Mouse (Mus musculus) stomach, embryonic 16.5 days (tissue): ENCODE data around the gene Fam169a. TPM values are rescaled to one million over a fixed set of nuclear protein-coding genes. Genes with fewer than 3 reads are reported as not detected.
"Not testable (repeated sequence)": the region's sequence is repeated elsewhere in the genome, so short reads cannot be mapped to it uniquely, and the experiment has no call there.

Experiments used
- ATAC-seq: fragments of 200-750 bp; cut with Nextera tagmentation; 2 replicates; pipeline ENCODE4 v1.8.0; 2017; ENCODE audit warnings: moderate number of reproducible peaks, moderate TSS enrichment; ENCODE audit not compliant: insufficient read depth, low FRiP score
- H3K27ac ChIP-seq: fragments of 300-500 bp; sonication (generic); 2 replicates; pipeline ENCODE4 v1.5.1; 2014; ENCODE audit warnings: low read length
- H3K27me3 ChIP-seq: fragments of 300-500 bp; sonication (generic); 2 replicates; pipeline ENCODE4 v1.6.1; 2014; ENCODE audit warnings: low read length, control low read depth, mixed read lengths; ENCODE audit not compliant: control insufficient read depth, insufficient read depth
- H3K36me3 ChIP-seq: fragments of 300-500 bp; sonication (generic); 2 replicates; pipeline ENCODE4 v1.6.1; 2014; ENCODE audit warnings: low read length; ENCODE audit not compliant: control insufficient read depth, insufficient read depth
- H3K4me1 ChIP-seq: fragments of 300-500 bp; sonication (generic); 2 replicates; pipeline ENCODE4 v1.6.1; 2014; ENCODE audit warnings: low read length, control low read depth, mixed read lengths; ENCODE audit not compliant: control insufficient read depth, insufficient read depth
- H3K4me2 ChIP-seq: fragments of 300-500 bp; sonication (generic); 2 replicates; pipeline ENCODE4 v1.6.1; 2014; ENCODE audit warnings: low read depth, low read length, mixed read lengths
- H3K4me3 ChIP-seq: fragments of 300-500 bp; sonication (generic); replicated peaks from 2 replicates; pipeline ENCODE4 v1.5.1; 2014; ENCODE audit warnings: mild to moderate bottlenecking, low read length
- H3K9ac ChIP-seq: fragments of 300-500 bp; sonication (generic); 2 replicates; pipeline ENCODE4 v1.6.1; 2014; ENCODE audit warnings: low read length
- H3K9me3 ChIP-seq: fragments of 300-500 bp; sonication (generic); replicated peaks from 2 replicates; pipeline ENCODE4 v1.6.1; 2016; ENCODE audit warnings: low read length, control low read depth; ENCODE audit not compliant: control insufficient read depth
- WGBS: fragments of 180-500 bp; shearing (Covaris S2); extraction: QIAGEN DNeasy Blood & Tissue Kit; methylation state at CpG from one replicate; pipeline ENCODE4 v1.1.7; 2014; 5-methylcytosine and 5-hydroxymethylcytosine counted together
- polyA plus RNA-seq: library from polyadenylated mRNA; unstranded; fragments of >200 nt; fragmentation: Nextera tagmentation; extraction: Ambion mirVana; gene quantifications from 2 replicates; pipeline ENCODE4 v1.2.1, GENCODE M21; 2015

Fam169a gene
- polyA plus RNA-seq, 1 experiment from 2014 or later: 2.2 TPM

- Histone ChIP-seq H3K36me3 (no peaks in the 10 kb centered on the region), H3K4me3 (no peak overlapping the region), H3K9ac (no peak overlapping the region), H3K27me3 (no peaks in the 10 kb centered on the region), H3K4me2 (no peak overlapping the region), H3K9me3 (no peaks in the 10 kb centered on the region), H3K4me1 (no peaks in the 10 kb centered on the region), H3K27ac (no peak overlapping the region)
- ATAC-seq: no peak
- WGBS: 90% methylated on average over 3 of the region's 3 CpGs
Observed at GRCm38 (mm10) chr13:97088183-97088582, 21.1 kb downstream of the Fam169a start.

GRCm38 (mm10) chr13:97095726-97096125 is 28.6 kb downstream of the Fam169a start:
- Histone ChIP-seq H3K36me3 (no peaks in the 10 kb centered on the region), H3K27me3 (no peaks in the 10 kb centered on the region), H3K4me1 (no peaks in the 10 kb centered on the region), H3K27ac (no peak overlapping the region), H3K9ac (no peak overlapping the region), H3K4me2 (no peak overlapping the region), H3K4me3 (no peak overlapping the region), H3K9me3 (no peaks in the 10 kb centered on the region)
- no peak for ATAC-seq
- WGBS: 77% methylated on average over 4 of the region's 4 CpGs

- Histone ChIP-seq H3K4me3 (no peak within 1 kb of the TSS), H3K4me1 (no peaks in the 10 kb centered on the region), H3K9me3 (no peaks in the 10 kb centered on the region), H3K27ac (no peak within 1 kb of the TSS), H3K4me2 (no peak within 1 kb of the TSS), H3K36me3 (no peaks in the 10 kb centered on the region), H3K9ac (no peak within 1 kb of the TSS), H3K27me3 (no peaks in the 10 kb centered on the region)
- ATAC-seq: no peak
- 76% methylated on average over 22 of the region's 22 CpGs for WGBS
Observed at GRCm38 (mm10) chr13:97099187-97099852, 32.2 kb downstream of the Fam169a start, which contains the start of gene Gm6169. TSS of gene Gm6169 (minus strand) at chr13:97099237.

- Histone ChIP-seq H3K27me3 (no peaks in the 10 kb centered on the region), H3K4me3 (no peak overlapping the region), H3K9ac (no peak overlapping the region), H3K4me1 (no peaks in the 10 kb centered on the region), H3K4me2 (no peak overlapping the region), H3K9me3 (no peaks in the 10 kb centered on the region), H3K27ac (no peak overlapping the region), H3K36me3 (no peaks in the 10 kb centered on the region)
- WGBS: 78% methylated on average over 7 of the region's 7 CpGs
- no peak for ATAC-seq
Observed at GRCm38 (mm10) chr13:97104996-97105395, 37.9 kb downstream of the Fam169a start.

GRCm38 (mm10) chr13:97107721-97108120 is 40.6 kb downstream of the Fam169a start:
- H3K9ac ChIP-seq, H3K27me3 ChIP-seq, ATAC-seq, H3K9me3 ChIP-seq, H3K4me1 ChIP-seq, H3K27ac ChIP-seq, H3K4me3 ChIP-seq, H3K4me2 ChIP-seq, H3K36me3 ChIP-seq: not testable (repeated sequence)
- 89% methylated on average over 4 of the region's 4 CpGs for WGBS

GRCm38 (mm10) chr13:97109046-97109445 is 42.0 kb downstream of the Fam169a start:
- Histone ChIP-seq H3K4me3 (no peak overlapping the region), H3K36me3 (no peaks in the 10 kb centered on the region), H3K27ac (no peak overlapping the region), H3K9me3 (no peaks in the 10 kb centered on the region), H3K9ac (no peak overlapping the region), H3K4me1 (no peaks in the 10 kb centered on the region), H3K27me3 (no peaks in the 10 kb centered on the region), H3K4me2 (no peak overlapping the region)
- ATAC-seq: no peak
- 76% methylated on average over 4 of the region's 4 CpGs for WGBS

- WGBS: 72% methylated on average over 3 of the region's 3 CpGs
- H3K27me3 ChIP-seq: no peaks in the 10 kb centered on the region
- ATAC-seq: no peak
- H3K9me3 ChIP-seq: no peaks in the 10 kb centered on the region
- H3K27ac ChIP-seq: no peak overlapping the region
- H3K4me3 ChIP-seq: no peak overlapping the region
- H3K9ac ChIP-seq: no peak overlapping the region
- H3K4me1 ChIP-seq: no peaks in the 10 kb centered on the region
- no peaks in the 10 kb centered on the region for H3K36me3 ChIP-seq
- no peak overlapping the region for H3K4me2 ChIP-seq
Observed at GRCm38 (mm10) chr13:97121341-97121740, 54.3 kb downstream of the Fam169a start.

GRCm38 (mm10) chr13:97129654-97130053 is 62.6 kb downstream of the Fam169a start:
- not testable (repeated sequence) for H3K4me3 ChIP-seq, H3K27ac ChIP-seq, H3K27me3 ChIP-seq, H3K4me1 ChIP-seq, H3K36me3 ChIP-seq, H3K9me3 ChIP-seq, H3K4me2 ChIP-seq, H3K9ac ChIP-seq, ATAC-seq
- WGBS: 88% methylated on average over 2 of the region's 4 CpGs

- not testable (repeated sequence) for H3K27me3 ChIP-seq, ATAC-seq, H3K4me2 ChIP-seq, H3K4me1 ChIP-seq, H3K36me3 ChIP-seq, H3K27ac ChIP-seq, H3K9me3 ChIP-seq, H3K4me3 ChIP-seq, H3K9ac ChIP-seq
- no CpG with 5 or more reads among the region's 2 CpGs for WGBS
Observed at GRCm38 (mm10) chr13:97130413-97130812, 63.3 kb downstream of the Fam169a start.
